Mouse (Mus musculus) telencephalon, adult 2 months (tissue): Measurements from ENCODE around the gene Gngt2.

Experiments
- DNase-seq: peaks from one replicate; pipeline ENCODE4 v3.0.0-alpha.2; 2011; ENCODE audit warnings: low read depth, low spot score

Gene Gngt2

GRCm38 (mm10) chr11:95826317-95827167 lies 10.5 kb upstream of the Gngt2 start:
- DNase-seq = no peak

DNA sequence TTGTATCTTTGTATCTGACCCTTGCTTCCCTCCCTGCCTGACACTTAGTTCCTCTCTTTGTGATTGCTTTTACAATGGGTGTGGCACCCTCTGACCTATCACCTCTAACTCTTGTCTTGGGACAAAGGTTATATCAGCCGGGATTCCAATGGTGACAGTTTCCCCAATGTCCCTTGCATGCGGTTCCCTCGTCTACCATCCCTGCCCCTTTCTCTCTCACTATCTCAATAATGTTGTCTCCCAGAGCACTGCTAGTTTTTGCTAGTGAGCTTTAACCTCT lies 9.9 kb upstream of the Gngt2 start:
- DNase-seq = no peak

GRCm38 (mm10) chr11:95827464-95828085 lies 9.4 kb upstream of the Gngt2 start:
- no peak for DNase-seq

DNA sequence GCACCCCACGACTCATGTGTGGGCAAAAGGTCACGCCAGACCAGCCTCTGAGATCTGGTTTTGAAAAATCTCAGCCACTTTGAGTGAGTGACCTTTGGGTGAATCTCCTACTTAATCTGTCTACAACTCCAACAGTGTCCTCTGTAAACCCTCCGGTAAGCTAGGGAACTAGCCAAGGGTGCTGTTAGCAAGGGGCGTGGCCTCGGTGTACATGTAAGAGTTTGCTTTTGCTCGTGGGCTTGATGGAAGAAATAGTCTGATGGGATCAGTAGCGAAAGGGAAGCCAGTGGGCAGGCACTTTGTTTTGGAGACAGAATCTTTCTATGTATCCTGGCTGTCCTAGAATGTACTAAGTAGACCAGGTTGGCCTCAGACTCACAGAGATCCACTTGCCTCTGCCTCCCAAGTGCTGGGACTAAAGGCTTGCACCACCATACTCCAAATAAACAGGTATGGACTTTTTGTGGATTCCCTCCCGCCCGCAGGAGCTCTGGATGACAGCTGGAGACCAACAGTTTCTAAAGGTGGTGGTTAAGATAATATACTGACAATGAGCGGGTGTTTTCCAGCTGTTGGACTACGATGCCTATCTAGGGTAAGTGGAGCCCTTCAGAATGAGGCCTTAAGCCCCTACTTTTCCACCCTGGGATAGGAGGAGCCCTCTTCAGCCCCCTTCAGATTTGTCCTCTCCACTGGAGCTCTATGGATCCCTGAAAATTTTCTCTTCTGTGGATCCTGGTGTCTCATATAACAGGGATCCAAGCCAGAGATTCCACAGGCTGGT lies 8.6 kb upstream of the Gngt2 start:
- no peak for DNase-seq

DNA sequence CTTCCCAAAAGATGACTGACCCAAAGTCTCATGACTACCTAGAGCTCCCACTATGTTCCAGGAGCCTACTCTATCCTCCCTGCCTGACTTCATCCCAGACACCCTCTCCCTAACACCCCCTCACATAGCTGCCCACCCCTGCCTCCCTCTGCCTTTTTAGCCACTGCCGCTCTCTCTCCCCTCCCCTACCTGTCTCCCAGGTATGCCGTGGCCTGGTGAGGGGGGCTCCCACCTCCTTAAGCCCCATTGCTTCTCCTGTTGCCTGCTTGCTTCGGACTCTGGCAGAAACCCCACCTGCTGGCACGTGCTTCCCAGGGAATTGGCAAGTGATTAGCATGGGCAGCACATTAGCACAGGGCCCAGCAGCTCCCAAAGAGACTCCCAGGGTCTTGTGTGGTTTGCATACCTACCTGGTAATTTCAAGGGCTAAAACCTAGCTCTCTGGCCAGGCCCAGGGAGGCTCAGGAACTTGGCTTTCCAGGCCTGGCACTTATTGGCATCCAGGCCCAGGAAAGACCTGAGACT lies 7.4 kb upstream of the Gngt2 start:
- DNase-seq = no peak

DNA sequence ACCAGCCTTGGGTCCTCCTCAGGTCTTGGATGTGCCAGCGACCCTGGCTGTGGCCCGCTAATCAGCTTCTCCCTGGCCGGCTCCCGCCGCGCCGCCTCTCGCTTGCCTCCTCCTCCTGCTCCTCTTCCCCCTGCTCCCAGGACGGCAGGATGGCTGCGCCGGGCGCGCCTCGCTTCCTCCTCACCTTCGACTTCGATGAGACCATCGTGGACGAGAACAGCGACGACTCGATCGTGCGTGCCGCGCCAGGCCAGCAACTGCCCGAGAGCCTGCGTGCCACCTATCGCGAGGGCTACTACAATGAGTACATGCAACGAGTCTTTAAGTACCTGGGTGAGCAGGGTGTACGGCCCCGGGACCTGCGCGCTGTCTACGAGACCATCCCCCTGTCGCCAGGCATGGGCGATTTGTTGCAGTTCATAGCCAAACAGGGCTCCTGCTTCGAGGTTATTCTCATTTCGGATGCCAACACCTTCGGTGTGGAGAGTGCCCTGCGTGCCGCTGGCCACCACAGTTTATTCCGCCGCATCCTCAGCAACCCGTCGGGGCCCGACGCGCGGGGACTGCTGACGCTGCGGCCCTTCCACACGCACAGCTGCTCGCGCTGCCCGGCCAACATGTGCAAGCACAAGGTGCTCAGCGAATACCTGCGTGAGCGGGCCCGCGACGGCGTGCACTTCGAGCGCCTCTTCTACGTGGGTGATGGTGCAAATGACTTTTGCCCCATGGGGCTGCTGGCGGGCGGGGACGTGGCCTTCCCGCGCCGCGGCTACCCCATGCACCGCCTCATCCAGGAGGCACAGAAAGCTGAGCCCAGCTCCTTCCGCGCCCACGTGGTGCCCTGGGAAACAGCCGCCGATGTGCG lies 6.4 kb upstream of the Gngt2 start:
- DNase-seq = no peak

DNA sequence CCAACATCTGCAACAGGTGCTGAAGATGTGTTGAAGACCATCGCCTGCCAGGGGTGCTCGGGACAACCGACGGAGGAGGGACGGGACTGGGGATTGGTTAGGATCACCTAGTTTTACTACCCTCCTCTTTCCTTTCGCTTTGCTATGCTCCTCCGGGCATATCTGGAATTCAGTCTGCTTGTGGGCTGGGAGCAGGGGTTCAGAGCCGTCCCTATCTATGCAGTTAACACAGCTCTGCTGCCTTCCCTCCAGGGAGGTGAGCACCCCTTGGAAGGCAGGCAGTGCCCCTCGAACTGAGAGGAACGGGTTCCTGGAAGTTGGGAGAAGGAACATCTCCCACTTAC lies 5.8 kb upstream of the Gngt2 start:
- no peak for DNase-seq

GRCm38 (mm10) chr11:95831641-95832040 lies 5.4 kb upstream of the Gngt2 start:
- no peak for DNase-seq

GRCm38 (mm10) chr11:95832129-95833005 lies 4.6 kb upstream of the Gngt2 start:
- DNase-seq = no peak

- no peak for DNase-seq
These were observed 3.9 kb upstream of the Gngt2 start for GRCm38 (mm10) chr11:95833006-95833570.

- DNase-seq = no peak
These were observed 3.3 kb upstream of the Gngt2 start for GRCm38 (mm10) chr11:95833631-95834142.

GRCm38 (mm10) chr11:95834143-95834667 lies 2.8 kb upstream of the Gngt2 start:
- DNase-seq = peak; percentile 61

GRCm38 (mm10) chr11:95834742-95835710 lies 2.0 kb upstream of the Gngt2 start:
- no peak for DNase-seq

- DNase-seq = no peak
These were observed 1.2 kb upstream of the Gngt2 start for GRCm38 (mm10) chr11:95835832-95836231.

- DNase-seq = no peak
These were observed 583 bp upstream of the Gngt2 start for GRCm38 (mm10) chr11:95836433-95836832.

GRCm38 (mm10) chr11:95838598-95838997 lies 1.6 kb downstream of the Gngt2 start:
- DNase-seq = no peak

DNA sequence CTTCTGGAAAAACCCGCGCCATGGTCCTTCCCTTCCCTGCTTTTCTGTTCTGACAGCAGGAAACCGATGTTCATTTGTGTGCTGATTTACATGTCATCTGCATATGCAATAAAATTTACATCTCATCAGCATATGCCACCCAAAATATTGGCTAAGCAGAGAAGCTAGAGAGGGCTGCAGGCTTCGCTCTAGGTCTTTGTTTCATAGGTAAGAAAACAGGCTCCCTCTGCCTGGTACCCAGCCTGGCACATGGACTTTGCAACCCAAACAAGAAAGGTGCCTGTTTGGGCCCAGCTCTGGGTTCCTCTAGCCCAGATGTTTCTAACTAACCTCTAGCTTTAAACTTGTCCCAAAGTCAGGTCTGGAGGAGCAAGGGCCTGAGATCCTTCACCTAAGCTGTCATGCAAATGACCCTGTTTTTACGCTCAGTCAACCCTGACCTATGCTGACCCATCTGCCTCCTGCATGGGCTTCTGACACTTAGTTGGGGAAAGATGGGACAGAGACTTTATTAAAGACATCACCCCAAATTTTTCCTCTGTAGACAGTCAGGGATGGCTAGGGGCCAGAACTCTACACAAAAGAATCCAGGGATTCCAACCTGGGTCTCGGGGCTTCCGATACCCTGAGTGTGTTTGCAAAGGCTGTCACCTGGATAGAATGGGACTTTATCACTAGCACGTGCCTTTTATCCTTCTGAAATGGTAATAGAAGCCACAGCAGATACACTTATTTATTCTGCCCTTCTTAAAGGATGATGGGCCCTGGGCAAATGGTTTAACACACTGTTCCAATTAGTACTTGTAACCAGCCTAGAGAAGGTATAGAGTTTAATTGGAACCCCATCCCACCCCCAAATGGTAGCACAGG lies 2.2 kb downstream of the Gngt2 start:
- no peak for DNase-seq
